Mouse (Mus musculus) frontal cortex, postnatal 14 days (tissue): ENCODE data around the gene Aebp2.
A peak's percentile ranks its signal among the peaks of the same experiment; 100 is the strongest.

Experiments
- DNase-seq, 2 experiments: peaks; one replicate each; pipeline ENCODE4 v3.0.0; 2022; ENCODE audit warnings: low spot score in 2 of 2

The Aebp2 gene

GRCm38 (mm10) chr6:140696192-140696879 lies 73.9 kb downstream of the Aebp2 start:
- DNase-seq = no peak

DNA sequence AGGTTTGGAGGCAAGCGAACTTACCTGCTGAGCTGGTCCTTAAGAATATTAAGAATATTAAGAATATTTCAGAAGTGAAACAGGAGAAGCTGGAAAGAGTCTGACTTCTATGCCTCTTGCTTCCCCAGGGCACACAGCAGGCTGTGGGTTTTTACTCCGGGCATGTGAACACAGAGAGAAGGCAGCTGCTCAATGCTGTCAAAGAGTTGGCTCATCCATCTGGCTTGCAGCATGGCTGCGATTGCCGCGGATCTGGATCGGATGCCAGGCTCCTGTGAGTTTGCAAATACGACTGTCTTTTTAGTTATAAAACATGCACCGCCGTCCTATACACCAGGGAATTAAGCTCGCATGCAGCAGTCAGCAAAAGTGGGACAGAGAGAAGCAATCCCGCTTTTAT lies 75.5 kb downstream of the Aebp2 start:
- peak; percentile 22 to 41 for DNase-seq

DNA sequence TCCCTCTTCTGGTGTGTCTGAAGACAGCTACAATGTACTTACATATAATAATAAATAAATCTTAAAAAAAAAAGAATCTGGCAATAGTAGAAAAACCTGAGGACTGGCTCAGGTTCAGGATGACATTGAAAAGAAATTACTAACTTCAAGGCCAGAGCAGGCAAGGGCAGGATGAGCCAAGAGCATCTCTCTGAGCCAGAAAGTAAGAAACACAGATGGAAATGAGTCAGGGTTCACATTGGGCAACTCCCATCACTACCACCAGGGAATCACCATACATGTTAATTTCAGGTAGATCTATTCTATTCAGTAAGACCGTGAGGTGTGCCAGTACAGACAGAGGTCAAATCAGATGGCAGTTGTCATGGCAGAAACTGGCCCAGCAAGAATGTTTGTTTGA lies 76.1 kb downstream of the Aebp2 start:
- no peak for DNase-seq

DNA sequence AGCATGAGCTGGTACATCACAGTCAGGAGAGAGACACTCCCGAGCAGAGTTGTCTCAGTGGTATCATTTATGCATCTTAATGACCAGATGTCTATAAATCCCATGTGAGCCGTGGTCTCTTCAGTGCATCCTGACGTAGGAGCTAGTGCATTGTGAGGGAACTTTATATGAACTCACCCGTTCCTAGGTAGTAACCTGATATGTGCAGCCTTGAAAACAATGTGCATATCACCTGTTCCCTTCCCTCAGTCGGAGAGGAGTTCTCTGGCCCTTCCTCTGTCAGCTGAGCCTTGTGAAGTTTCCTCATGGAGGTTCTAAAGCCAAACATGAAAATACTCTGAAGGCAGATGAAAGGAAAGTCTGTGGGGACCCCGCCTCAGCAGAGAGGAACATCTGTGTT lies 78.8 kb downstream of the Aebp2 start:
- no peak for DNase-seq

- no peak for DNase-seq
Measured at GRCm38 (mm10) chr6:140705132-140705531, 82.7 kb downstream of the Aebp2 start.

DNA sequence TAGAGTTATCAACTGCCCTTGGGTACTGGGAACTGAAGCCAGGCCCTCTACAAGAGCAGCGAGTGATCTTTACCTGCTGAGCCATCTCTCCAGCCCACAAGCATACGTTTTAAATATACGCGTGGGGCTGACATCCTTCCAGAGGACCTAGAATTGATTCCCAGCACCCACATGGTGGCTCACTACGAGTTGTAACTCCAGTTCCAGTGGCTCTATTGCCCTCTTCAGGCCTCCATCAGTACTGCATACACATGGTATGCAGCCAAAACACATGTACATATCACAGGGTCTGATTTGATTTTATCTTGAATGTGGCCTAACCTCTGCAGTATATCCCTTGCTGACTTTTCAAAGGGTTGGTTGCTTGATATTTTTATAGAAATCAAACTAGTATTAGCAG lies 83.6 kb downstream of the Aebp2 start:
- no peak for DNase-seq

GRCm38 (mm10) chr6:140708059-140708458 lies 85.6 kb downstream of the Aebp2 start:
- no peak for DNase-seq

- DNase-seq = no peak
Measured at GRCm38 (mm10) chr6:140709415-140710107, 87.1 kb downstream of the Aebp2 start.

GRCm38 (mm10) chr6:140712754-140713153 lies 90.3 kb downstream of the Aebp2 start:
- DNase-seq = peak; percentile 48 to 76

DNA sequence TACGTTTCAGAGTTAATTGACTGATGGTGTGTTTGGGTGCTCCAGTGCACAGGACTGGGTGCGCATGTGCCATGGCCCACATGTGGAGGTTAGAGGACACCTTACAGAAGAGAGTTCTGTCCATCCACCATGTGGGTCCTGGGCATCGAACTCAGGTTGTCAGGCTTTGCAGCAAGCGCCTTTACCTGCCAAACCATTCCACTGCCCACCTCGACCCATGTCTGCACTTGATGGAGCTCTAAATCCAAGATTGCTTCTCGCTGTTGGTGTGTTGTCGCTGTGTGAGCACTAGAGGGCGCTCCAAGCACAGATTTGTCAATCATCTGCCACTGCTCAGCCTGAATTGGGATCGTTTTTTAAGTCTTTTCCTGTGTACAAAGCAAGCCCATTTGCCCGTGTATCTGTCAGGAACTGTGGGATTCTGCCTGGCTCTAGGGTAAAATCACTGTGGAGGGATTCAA lies 92.5 kb downstream of the Aebp2 start:
- DNase-seq = peak; percentile 43 to 76

DNA sequence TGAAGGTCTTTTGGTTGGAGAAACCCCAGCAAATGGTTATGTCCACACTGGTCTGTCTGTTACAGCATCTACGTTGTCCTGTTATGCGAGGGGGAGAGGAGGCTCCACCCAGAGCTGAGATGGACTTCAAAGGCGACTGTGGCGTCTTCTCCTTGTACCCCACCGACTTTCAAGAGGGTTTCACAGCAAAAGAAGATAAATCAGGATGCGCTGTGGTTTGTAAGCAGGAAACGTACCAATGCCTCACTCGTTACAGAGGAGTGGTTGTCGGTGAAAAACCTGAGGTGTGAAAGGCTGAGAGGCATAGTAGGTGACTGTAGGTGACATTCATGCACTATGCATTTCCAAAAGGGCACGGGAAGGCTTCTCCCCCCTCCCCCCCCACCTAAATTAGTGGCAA lies 99.6 kb downstream of the Aebp2 start:
- no peak for DNase-seq
